Mouse (Mus musculus) lung, postnatal 4 days (tissue): Measurements from ENCODE around the gene Gm21293.
"Not testable (repeated sequence)": the region's sequence is repeated elsewhere in the genome, so short reads cannot be mapped to it uniquely, and the experiment has no call there.

Source experiments
- DNase-seq, 2 experiments: peaks; one replicate each; pipeline ENCODE4 v3.0.0; 2021

Gm21293 gene

GRCm38 (mm10) chr10:104142687-104143086 lies at the start of gene Gm21293:
TSS of gene Gm21293 (plus strand) at chr10:104142987.
- not testable (repeated sequence) for DNase-seq

DNA sequence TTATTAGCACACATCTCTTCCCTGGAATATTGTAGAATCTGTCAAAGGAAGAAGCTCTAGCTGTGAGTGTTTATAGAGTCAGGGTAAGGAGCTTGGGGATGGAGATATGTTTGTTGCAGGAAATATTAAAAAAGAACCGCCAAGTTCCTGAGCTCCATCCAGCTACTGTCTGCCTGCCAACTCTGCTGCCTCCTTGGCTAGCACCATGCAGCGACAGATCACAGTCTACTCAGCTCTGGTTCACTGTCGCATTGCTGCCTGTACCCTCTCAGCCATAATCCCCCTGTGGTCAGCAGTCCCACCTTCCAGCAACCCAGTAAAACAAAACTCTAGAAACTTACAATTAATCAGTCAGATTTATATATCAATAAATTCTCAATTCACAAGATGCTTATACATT lies 32.7 kb upstream of the Gm21293 start:
- DNase-seq = no peak

- DNase-seq = no peak
These were observed 24.5 kb upstream of the Gm21293 start for GRCm38 (mm10) chr10:104118312-104118711.

GRCm38 (mm10) chr10:104151197-104151596 lies 8.4 kb downstream of the Gm21293 start, which contains the start of gene Gm6763:
TSS of gene Gm6763 (plus strand) at chr10:104151497.
- DNase-seq = not testable (repeated sequence)

- not testable (repeated sequence) for DNase-seq
These were observed 16.9 kb downstream of the Gm21293 start, which contains the start of gene Gm8764 for GRCm38 (mm10) chr10:104159706-104160105. TSS of gene Gm8764 (plus strand) at chr10:104160006.

GRCm38 (mm10) chr10:104168215-104168614 lies 25.4 kb downstream of the Gm21293 start, which contains the start of gene Gm21304:
TSS of gene Gm21304 (plus strand) at chr10:104168515.
- not testable (repeated sequence) for DNase-seq

GRCm38 (mm10) chr10:104176724-104177123 lies 33.9 kb downstream of the Gm21293 start, which contains the start of gene Gm21312:
TSS of gene Gm21312 (plus strand) at chr10:104177024.
- not testable (repeated sequence) for DNase-seq

DNA sequence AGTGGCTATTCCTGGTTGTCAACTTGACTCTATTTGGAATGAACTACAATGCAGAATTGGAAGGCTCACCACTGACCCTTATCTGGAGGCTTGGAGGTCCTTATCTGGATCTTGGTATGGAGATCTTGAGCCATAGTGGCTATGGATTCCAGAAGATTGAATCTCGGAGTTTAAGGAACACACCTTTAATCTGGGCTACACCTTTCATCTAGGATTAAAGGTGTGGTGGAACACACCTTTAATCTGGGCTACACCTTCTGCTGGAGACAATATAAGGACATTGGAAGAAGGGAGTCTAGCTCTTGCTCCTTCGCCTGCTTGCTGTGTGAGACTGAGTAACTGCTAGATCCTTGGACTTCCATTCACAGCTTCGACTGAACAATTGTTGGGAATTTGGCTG lies 42.4 kb downstream of the Gm21293 start, which contains the start of gene Gm20765:
Gene Gm20765, plus strand, starts transcription at position 301 of the 400 bp plus-strand sequence.
- DNase-seq = not testable (repeated sequence)

DNA sequence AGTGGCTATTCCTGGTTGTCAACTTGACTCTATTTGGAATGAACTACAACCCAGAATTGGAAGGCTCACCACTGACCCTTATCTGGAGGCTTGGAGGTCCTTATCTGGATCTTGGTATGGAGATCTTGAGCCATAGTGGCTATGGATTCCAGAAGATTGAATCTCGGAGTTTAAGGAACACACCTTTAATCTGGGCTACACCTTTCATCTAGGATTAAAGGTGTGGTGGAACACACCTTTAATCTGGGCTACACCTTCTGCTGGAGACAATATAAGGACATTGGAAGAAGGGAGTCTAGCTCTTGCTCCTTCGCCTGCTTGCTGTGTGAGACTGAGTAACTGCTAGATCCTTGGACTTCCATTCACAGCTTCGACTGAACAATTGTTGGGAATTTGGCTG lies 51.0 kb downstream of the Gm21293 start, which contains the start of gene Gm4340:
Gene Gm4340, plus strand, starts transcription at position 301 of the 400 bp plus-strand sequence.
- not testable (repeated sequence) for DNase-seq
